Mouse (Mus musculus): ENCODE measurements around the gene Tspan31. TPM values are rescaled to one million over a fixed set of nuclear protein-coding genes. Genes with fewer than 3 reads are reported as not detected.

The Tspan31 gene
- total and polyA plus RNA-seq, 2 experiments from 2014 or later, result 98.1 to 105 TPM

GRCm38 (mm10) chr10:127108262-127108583 lies 38.2 kb upstream of the Tspan31 start:
- DNase-seq (no peak), ATAC-seq (no peak)
- peaks cover 26% of the 10 kb centered on the region for H3K36me3 ChIP-seq (ENCODE audit: insufficient read depth)
- no peak overlapping the region for H3K4me3 ChIP-seq (ENCODE audit: low read depth, low read length)
- no peak overlapping the region for H3K9ac ChIP-seq
- no peak overlapping the region for H3K4me2 ChIP-seq (ENCODE audit: low read depth)
- H3K27ac ChIP-seq (ENCODE audit: low read depth, low read length), result no peak overlapping the region
- WGBS, result 74% methylated on average over 3 of the region's 3 CpGs
- no peak for TF ChIP-seq CTCF (IDR thresholded peaks at IDR 0.05; ENCODE audit: low read depth)
- H3K9me3 ChIP-seq (ENCODE audit: low read length), result no peaks in the 10 kb centered on the region
- H3K27me3 ChIP-seq (ENCODE audit: insufficient read depth, low read length), result no peaks in the 10 kb centered on the region
- no peaks in the 10 kb centered on the region for H3K4me1 ChIP-seq (ENCODE audit: insufficient read depth)

- no peak overlapping the region for H3K4me3 ChIP-seq (ENCODE audit: low read depth, low read length)
- peaks cover 21% of the 10 kb centered on the region for H3K36me3 ChIP-seq (ENCODE audit: insufficient read depth)
- no peak overlapping the region for H3K27ac ChIP-seq (ENCODE audit: low read depth, low read length)
- no peak for TF ChIP-seq CTCF (IDR thresholded peaks at IDR 0.05; ENCODE audit: low read depth)
- H3K9me3 ChIP-seq (ENCODE audit: low read length), result no peaks in the 10 kb centered on the region
- 90% methylated on average over 16 of the region's 16 CpGs for WGBS
- ATAC-seq (no peak), DNase-seq (no peak)
- no peaks in the 10 kb centered on the region for H3K27me3 ChIP-seq (ENCODE audit: insufficient read depth, low read length)
- no peak overlapping the region for H3K9ac ChIP-seq
- H3K4me2 ChIP-seq (ENCODE audit: low read depth), result no peak overlapping the region
- H3K4me1 ChIP-seq (ENCODE audit: insufficient read depth), result no peaks in the 10 kb centered on the region
These were observed 37.6 kb upstream of the Tspan31 start for GRCm38 (mm10) chr10:127107563-127108261.

- WGBS, result 83% methylated on average over 7 of the region's 7 CpGs
These were observed 33.6 kb upstream of the Tspan31 start for GRCm38 (mm10) chr10:127103631-127104030.

GRCm38 (mm10) chr10:127101151-127101550 lies 31.1 kb upstream of the Tspan31 start:
- no peaks in the 10 kb centered on the region for H3K4me1 ChIP-seq (ENCODE audit: insufficient read depth)
- no peak overlapping the region for H3K4me3 ChIP-seq (ENCODE audit: low read depth, low read length)
- H3K27me3 ChIP-seq (ENCODE audit: insufficient read depth, low read length), result no peaks in the 10 kb centered on the region
- H3K36me3 ChIP-seq (ENCODE audit: insufficient read depth), result peaks cover 48% of the 10 kb centered on the region
- 89% methylated on average over 6 of the region's 6 CpGs for WGBS
- no peak for TF ChIP-seq CTCF (IDR thresholded peaks at IDR 0.05; ENCODE audit: low read depth)
- H3K9ac ChIP-seq, result no peak overlapping the region
- H3K4me2 ChIP-seq (ENCODE audit: low read depth), result no peak overlapping the region
- no peaks in the 10 kb centered on the region for H3K9me3 ChIP-seq (ENCODE audit: low read length)
- H3K27ac ChIP-seq (ENCODE audit: low read depth, low read length), result no peak overlapping the region
- ATAC-seq (no peak), DNase-seq (no peak)

More at GRCm38 (mm10) chr10:127103631-127104030, 33.6 kb upstream of the Tspan31 start:
- Histone ChIP-seq H3K4me2 (ENCODE audit: low read depth) (no peak overlapping the region), H3K4me3 (ENCODE audit: low read depth, low read length) (no peak overlapping the region), H3K27ac (ENCODE audit: low read depth, low read length) (no peak overlapping the region), H3K4me1 (ENCODE audit: insufficient read depth) (no peaks in the 10 kb centered on the region), H3K9me3 (ENCODE audit: low read length) (no peaks in the 10 kb centered on the region), H3K36me3 (ENCODE audit: insufficient read depth) (peaks cover 38% of the 10 kb centered on the region), H3K27me3 (ENCODE audit: insufficient read depth, low read length) (no peaks in the 10 kb centered on the region), H3K9ac (no peak overlapping the region)
- TF ChIP-seq CTCF (IDR thresholded peaks at IDR 0.05; ENCODE audit: low read depth), result no peak
- ATAC-seq, result no peak
- no peak for DNase-seq

GRCm38 (mm10) chr10:127100414-127100813 lies 30.4 kb upstream of the Tspan31 start:
- WGBS, result 91% methylated on average over 8 of the region's 8 CpGs

GRCm38 (mm10) chr10:127099868-127100267 lies 29.8 kb upstream of the Tspan31 start:
- Histone ChIP-seq H3K9me3 (ENCODE audit: low read length) (no peaks in the 10 kb centered on the region), H3K36me3 (ENCODE audit: insufficient read depth) (peaks cover 55% of the 10 kb centered on the region)
- WGBS, result 95% methylated on average over 15 of the region's 15 CpGs

More at GRCm38 (mm10) chr10:127100414-127100813, 30.4 kb upstream of the Tspan31 start:
- Histone ChIP-seq H3K4me2 (ENCODE audit: low read depth) (no peak overlapping the region), H3K27ac (ENCODE audit: low read depth, low read length) (no peak overlapping the region), H3K9me3 (ENCODE audit: low read length) (no peaks in the 10 kb centered on the region), H3K4me1 (ENCODE audit: insufficient read depth) (no peaks in the 10 kb centered on the region), H3K36me3 (ENCODE audit: insufficient read depth) (peaks cover 51% of the 10 kb centered on the region), H3K27me3 (ENCODE audit: insufficient read depth, low read length) (no peaks in the 10 kb centered on the region), H3K4me3 (ENCODE audit: low read depth, low read length) (no peak overlapping the region), H3K9ac (no peak overlapping the region)
- TF ChIP-seq CTCF (IDR thresholded peaks at IDR 0.05; ENCODE audit: low read depth), result no peak
- DNase-seq, result no peak
- no peak for ATAC-seq

GRCm38 (mm10) chr10:127099191-127099590 lies 29.1 kb upstream of the Tspan31 start:
- 89% methylated on average over 10 of the region's 10 CpGs for WGBS
- Histone ChIP-seq H3K27me3 (ENCODE audit: insufficient read depth, low read length) (no peaks in the 10 kb centered on the region), H3K9me3 (ENCODE audit: low read length) (no peaks in the 10 kb centered on the region), H3K36me3 (ENCODE audit: insufficient read depth) (peaks cover 57% of the 10 kb centered on the region), H3K4me1 (ENCODE audit: insufficient read depth) (no peaks in the 10 kb centered on the region), H3K27ac (ENCODE audit: low read depth, low read length) (no peak overlapping the region), H3K9ac (no peak overlapping the region), H3K4me2 (ENCODE audit: low read depth) (no peak overlapping the region), H3K4me3 (ENCODE audit: low read depth, low read length) (no peak overlapping the region)
- DNase-seq (no peak), ATAC-seq (no peak)
- TF ChIP-seq CTCF (IDR thresholded peaks at IDR 0.05; ENCODE audit: low read depth), result no peak

More at GRCm38 (mm10) chr10:127099868-127100267, 29.8 kb upstream of the Tspan31 start:
- Histone ChIP-seq H3K4me2 (ENCODE audit: low read depth) (no peak overlapping the region), H3K27me3 (ENCODE audit: insufficient read depth, low read length) (no peaks in the 10 kb centered on the region), H3K4me1 (ENCODE audit: insufficient read depth) (no peaks in the 10 kb centered on the region), H3K4me3 (ENCODE audit: low read depth, low read length) (no peak overlapping the region), H3K9ac (no peak overlapping the region), H3K27ac (ENCODE audit: low read depth, low read length) (no peak overlapping the region)
- TF ChIP-seq CTCF (IDR thresholded peaks at IDR 0.05; ENCODE audit: low read depth), result no peak
- DNase-seq, result no peak
- ATAC-seq, result no peak

Measured in forebrain, postnatal 0 days (tissue).